Mouse (Mus musculus): ENCODE measurements around the gene Add3.

Add3 gene

DNA sequence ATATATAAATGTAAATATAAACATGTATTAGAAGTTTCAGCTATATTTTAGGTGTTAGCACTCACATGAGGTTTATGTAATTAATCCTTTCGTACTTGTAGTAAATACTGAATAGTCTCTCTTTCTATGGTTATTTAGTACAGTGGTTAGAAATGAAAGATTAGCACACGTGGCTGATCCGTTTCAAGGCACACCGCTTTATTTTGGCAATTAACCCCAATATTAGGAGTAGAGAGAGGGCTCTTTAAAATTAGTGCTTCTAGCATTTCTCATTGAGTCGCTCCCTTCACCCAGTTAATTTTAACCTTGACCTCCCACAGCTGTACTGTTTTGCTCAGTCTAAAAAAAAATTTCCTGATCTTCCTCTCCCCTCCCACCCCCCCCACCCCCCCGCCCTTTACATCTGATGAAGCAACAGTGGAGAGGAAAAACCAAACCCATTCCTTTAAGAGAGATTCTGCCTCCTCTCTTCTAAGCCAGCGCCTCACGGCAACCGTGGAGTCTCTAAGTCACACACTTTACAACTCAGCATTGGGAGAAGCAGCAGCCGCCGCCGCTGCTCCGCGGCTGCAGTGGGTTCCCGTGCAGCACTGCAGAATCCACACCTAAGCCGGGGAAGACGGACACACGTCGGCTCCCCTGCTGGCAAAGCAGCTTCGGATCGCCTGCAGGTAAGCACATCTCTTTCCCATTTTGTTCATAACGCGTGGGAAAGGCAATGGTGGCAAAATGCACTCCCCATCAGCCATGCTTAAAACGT lies at the start of gene Add3:
Gene Add3 (plus strand): TSS at position 400 of the 760 bp plus-strand sequence.
- DNase-seq (ENCODE audit: extremely low spot score), result peak; percentile 61

DNA sequence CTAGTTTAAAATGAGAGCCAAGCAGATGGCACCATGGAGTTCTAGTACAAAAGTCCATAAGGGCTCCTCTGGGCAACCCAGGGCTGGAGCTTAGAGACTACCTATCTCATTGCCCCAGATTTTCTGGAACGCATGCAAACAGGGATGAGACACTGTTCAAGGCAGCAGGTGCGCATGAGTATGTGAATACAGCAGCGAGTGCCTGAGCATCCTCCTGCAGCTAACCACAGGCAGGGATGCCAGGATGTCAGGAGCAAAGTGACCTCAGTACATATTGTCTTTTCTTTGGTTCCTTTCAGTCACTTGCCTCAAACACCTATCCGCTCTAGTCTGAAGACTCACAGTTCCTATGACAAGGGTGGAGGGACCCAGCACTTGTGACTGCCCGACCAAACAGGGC lies 49.6 kb upstream of the Add3 start:
- no peak for DNase-seq (ENCODE audit: extremely low spot score)

- no peak for DNase-seq (ENCODE audit: extremely low spot score)
Observed at GRCm38 (mm10) chr19:53092251-53092650, 48.0 kb upstream of the Add3 start.

DNA sequence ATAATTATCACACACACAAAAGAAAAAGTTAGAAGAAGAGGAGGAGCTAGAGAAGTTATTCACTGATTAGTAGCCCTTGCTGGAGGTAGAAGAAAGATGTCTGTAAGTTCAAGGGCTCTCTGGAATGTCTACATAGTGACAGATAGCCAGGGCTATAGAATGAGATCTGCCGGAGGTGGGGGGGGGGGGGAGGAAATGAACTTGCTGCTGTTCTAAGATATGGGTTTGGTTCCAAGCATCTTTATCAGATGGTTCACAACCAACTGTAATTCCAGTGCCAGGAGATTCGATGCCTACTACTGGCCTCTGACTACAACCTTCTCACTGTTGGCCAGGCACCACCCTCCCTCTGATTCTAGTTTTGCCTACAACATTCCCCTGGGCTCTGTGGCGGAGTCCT lies 46.9 kb upstream of the Add3 start:
- no peak for DNase-seq (ENCODE audit: extremely low spot score)

GRCm38 (mm10) chr19:53094684-53095083 lies 45.6 kb upstream of the Add3 start:
- DNase-seq (ENCODE audit: extremely low spot score), result no peak

GRCm38 (mm10) chr19:53101374-53102300 lies 38.6 kb upstream of the Add3 start:
- DNase-seq (ENCODE audit: extremely low spot score), result no peak

DNA sequence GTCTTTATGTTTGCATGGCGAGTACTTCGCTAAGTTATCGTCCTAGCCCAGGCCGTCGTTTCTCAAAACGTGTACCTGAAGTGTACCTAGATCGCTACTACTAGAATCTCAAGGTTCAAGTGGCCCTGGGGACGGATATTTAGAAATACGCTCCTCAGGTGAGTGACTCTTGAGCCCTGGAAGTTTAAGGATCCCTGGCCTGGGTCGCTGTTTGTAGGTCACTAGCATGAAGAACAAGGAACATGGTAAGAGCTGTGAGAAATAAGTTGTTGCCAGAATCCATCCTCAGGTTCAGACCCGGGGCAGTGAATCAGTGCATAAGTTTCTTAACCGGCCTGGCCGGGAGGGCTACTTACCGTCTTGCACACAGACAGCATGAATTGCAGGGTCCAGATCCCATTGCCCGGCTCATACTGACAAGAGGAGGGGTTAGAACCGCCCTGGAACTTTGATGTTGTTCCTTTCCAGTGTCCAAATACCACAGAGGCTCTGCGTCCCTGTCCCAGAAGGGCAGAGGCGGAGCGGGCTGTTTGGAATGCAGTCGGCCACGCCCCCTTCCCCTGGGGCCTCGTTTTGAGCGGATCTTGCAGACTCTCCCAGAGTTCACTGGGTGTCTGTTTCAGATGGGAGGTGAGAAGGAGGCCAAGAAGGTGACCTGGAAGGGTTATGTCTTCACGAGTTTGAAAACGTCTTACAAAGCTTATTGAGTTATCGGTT lies 34.7 kb upstream of the Add3 start:
- DNase-seq (ENCODE audit: extremely low spot score), result peak; percentile 81

GRCm38 (mm10) chr19:53106952-53107351 lies 33.3 kb upstream of the Add3 start:
- no peak for DNase-seq (ENCODE audit: extremely low spot score)

- DNase-seq (ENCODE audit: extremely low spot score), result no peak
Observed at GRCm38 (mm10) chr19:53107361-53108247, 32.6 kb upstream of the Add3 start.

GRCm38 (mm10) chr19:53111996-53112590 lies 28.1 kb upstream of the Add3 start:
- DNase-seq (ENCODE audit: extremely low spot score), result no peak

DNA sequence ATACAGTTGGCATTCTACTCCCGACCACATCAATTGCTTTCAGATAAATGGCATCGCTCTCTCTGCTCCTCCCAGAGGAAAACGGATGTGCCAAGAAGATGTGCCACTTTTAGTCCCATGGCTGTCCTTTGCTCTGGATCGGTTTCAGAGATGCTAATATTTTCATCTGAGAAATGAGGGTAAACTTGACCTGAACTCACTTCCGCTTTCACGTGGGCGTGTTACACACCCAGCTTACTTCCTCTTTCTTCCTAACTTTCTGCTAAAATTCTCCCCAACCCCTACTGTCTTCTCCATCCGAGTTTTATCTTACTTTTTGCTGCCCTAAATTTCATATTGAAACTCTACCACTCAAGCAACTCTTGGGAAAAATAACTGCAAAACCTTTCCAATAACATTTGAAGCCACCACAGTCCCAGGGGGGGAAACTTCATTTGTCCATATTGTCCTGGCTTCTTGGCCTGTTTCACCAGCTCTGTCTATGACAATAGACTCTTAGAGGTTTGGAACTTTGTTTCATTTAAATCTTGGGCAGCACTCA lies 20.9 kb upstream of the Add3 start:
- DNase-seq (ENCODE audit: extremely low spot score), result no peak

- no peak for DNase-seq (ENCODE audit: extremely low spot score)
Observed at GRCm38 (mm10) chr19:53120483-53120882, 19.8 kb upstream of the Add3 start.

GRCm38 (mm10) chr19:53122641-53123241 lies 17.5 kb upstream of the Add3 start:
- no peak for DNase-seq (ENCODE audit: extremely low spot score)

GRCm38 (mm10) chr19:53123301-53123700 lies 16.9 kb upstream of the Add3 start:
- no peak for DNase-seq (ENCODE audit: extremely low spot score)

DNA sequence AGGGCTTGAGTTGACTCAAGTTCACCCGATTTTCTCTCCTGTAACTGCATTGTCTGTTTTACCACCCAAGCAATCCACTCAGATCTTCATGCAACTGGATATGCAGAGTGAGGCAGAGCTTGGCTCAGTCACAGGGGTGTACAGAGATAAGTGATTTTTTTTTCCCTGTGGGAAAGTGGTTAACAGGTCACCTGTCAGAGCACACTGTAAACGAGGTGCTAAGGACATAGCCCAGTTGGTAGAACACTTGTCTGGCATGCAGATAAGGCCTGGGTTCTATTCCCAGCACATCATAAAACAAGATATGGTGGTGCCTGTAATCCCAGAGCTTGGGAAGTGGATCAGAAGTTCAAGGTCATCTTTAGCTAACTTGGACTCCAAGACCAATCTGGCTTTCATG lies 14.6 kb upstream of the Add3 start:
- no peak for DNase-seq (ENCODE audit: extremely low spot score)

DNA sequence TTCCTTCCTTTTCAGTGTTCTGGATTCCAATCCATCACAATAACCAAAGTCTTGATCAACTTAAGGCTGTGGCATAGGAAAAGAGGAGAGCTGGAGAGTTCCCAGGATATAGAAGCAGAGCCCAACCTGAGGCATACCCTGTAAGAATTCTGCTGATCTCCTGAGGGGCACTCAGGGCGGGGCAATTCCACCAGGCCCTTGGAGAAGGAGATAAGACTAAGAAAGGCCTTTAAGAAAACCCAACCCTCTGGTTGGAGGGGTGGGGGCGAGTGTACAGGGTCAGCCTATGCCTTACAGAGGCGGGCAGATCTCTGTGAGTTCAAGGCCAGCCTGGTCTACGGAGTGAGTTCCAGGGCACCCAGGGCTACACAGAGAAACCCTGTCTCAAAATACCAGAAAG lies 13.7 kb upstream of the Add3 start:
- no peak for DNase-seq (ENCODE audit: extremely low spot score)

DNA sequence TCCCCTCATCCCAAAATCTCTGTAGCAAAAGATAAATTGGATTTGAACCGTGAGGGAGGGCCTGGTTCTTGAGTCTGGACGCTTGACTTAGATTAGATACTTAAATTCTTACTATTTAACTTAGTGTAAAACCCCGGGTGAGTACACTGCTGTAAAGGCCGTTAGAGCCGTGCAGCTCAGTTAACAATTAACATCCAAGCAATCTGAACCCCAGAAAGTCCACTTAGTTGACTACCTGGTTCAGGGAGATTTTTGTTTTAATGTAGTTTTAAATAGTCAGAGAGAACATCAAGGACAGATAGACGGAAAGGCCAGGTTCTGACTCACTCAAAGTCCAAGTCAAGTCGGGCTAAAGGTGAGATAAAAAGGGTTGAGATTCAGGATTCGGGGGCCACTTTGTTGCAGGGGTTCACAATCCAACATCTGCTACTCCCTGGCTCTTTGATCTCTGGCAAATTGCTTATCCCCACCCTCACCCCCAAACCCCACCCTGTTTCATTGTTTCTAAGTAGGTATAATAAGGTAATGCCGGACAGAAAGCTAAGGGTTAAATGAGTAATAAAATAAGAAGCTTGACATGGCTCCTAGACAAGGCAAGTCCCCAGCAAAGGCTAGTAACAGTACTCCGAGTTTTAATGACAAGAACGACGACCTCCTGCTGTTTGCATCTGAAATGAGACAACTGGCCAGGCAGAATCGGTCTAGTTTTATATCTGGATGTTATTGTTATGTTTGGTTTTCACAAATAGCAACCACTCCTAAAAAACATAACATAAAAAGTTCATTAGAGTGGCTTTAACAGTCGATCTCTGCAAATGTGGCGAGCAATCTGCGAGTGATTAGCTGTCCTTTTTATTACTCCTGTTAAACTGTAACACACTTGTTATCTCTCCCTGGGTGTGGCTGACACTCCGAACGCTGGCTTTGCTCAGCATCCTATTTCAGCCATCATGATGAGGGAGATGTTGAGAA lies 12.6 kb upstream of the Add3 start:
- no peak for DNase-seq (ENCODE audit: extremely low spot score)

- DNase-seq (ENCODE audit: extremely low spot score), result no peak
Observed at GRCm38 (mm10) chr19:53128494-53129337, 11.5 kb upstream of the Add3 start.

Data from embryo, embryonic 9.5 days (tissue).